Mouse (Mus musculus): ENCODE data around the gene Bcl2a1c.
"Not testable (repeated sequence)": the region's sequence is repeated elsewhere in the genome, so short reads cannot be mapped to it uniquely, and the experiment has no call there.

Bcl2a1c gene

GRCm38 (mm10) chr9:114329855-114330254 lies at the start of gene Bcl2a1c:
Gene Bcl2a1c, plus strand, starts transcription at chr9:114330135.
- DNase-seq (ENCODE audit: low read depth, low spot score) = not testable (repeated sequence)

- not testable (repeated sequence) for DNase-seq (ENCODE audit: low read depth, low spot score)
Measured at GRCm38 (mm10) chr9:114305957-114306356, 24.0 kb upstream of the Bcl2a1c start.

- not testable (repeated sequence) for DNase-seq (ENCODE audit: low read depth, low spot score)
Measured at GRCm38 (mm10) chr9:114311752-114312151, 18.2 kb upstream of the Bcl2a1c start.

- peak; percentile 64 for DNase-seq (ENCODE audit: low read depth, low spot score)
Measured at GRCm38 (mm10) chr9:114318021-114318420, 11.9 kb upstream of the Bcl2a1c start.

- DNase-seq (ENCODE audit: low read depth, low spot score) = no peak
Measured at GRCm38 (mm10) chr9:114326011-114326748, 3.8 kb upstream of the Bcl2a1c start.

- not testable (repeated sequence) for DNase-seq (ENCODE audit: low read depth, low spot score)
Measured at GRCm38 (mm10) chr9:114328332-114328731, 1.6 kb upstream of the Bcl2a1c start.

- DNase-seq (ENCODE audit: low read depth, low spot score) = peak; percentile 79
Measured at GRCm38 (mm10) chr9:114367783-114368470, 38.0 kb downstream of the Bcl2a1c start.

- DNase-seq (ENCODE audit: low read depth, low spot score) = no peak
Measured at GRCm38 (mm10) chr9:114368471-114368858, 38.5 kb downstream of the Bcl2a1c start.

- DNase-seq (ENCODE audit: low read depth, low spot score) = not testable (repeated sequence)
Measured at GRCm38 (mm10) chr9:114369389-114369788, 39.5 kb downstream of the Bcl2a1c start.

GRCm38 (mm10) chr9:114371717-114372116 lies 41.8 kb downstream of the Bcl2a1c start:
- DNase-seq (ENCODE audit: low read depth, low spot score) = peak; percentile 69

- DNase-seq (ENCODE audit: low read depth, low spot score) = no peak
Measured at GRCm38 (mm10) chr9:114375276-114375962, 45.5 kb downstream of the Bcl2a1c start.

- no peak for DNase-seq (ENCODE audit: low read depth, low spot score)
Measured at GRCm38 (mm10) chr9:114377168-114377567, 47.2 kb downstream of the Bcl2a1c start.

GRCm38 (mm10) chr9:114379871-114380270 lies 49.9 kb downstream of the Bcl2a1c start:
- peak; percentile 49 for DNase-seq (ENCODE audit: low read depth, low spot score)
